Mouse (Mus musculus): ENCODE measurements around the gene Lrp2. TPM values are rescaled to one million over a fixed set of nuclear protein-coding genes. Genes with fewer than 3 reads are reported as not detected.

Gene Lrp2
- total and polyA plus RNA-seq, 2 experiments = 0.04 to 0.09 TPM

DNA sequence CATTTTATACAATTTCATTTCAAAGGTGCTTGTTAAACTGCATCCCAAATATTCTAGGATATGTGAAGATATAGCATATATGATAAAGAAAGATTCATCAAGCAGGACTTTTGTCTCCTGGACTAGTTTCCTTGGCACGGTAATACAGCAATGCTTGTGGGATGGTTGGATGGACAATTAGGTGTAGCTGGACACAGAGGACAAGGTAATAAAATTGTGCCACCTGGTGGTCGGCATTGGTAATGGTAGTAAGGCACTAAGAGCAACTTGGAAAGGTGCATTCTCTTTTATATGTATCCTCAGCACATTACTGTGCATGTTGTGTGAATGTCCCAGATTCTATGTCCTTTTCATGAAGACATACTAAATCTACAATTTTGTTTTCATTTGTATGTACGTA, 157.7 kb downstream of the Lrp2 start:
- no peak overlapping the region for H3K9ac ChIP-seq (ENCODE audit: low read depth, low read length)
- H3K27me3 ChIP-seq (ENCODE audit: control insufficient read depth, insufficient read depth, low read length) = no peaks in the 10 kb centered on the region
- peaks cover 3% of the 10 kb centered on the region; the same call in 1 of the 2 replicates for H3K4me1 ChIP-seq (ENCODE audit: control insufficient read depth, insufficient read depth, low read length)
- WGBS = 26% methylated on average over 3 of the region's 3 CpGs
- no peak overlapping the region for H3K27ac ChIP-seq (replicated peaks; ENCODE audit: insufficient read depth, low read depth, low read length)
- H3K79me2 ChIP-seq (ENCODE audit: control insufficient read depth, insufficient read depth, low read length) = no peaks in the 10 kb centered on the region
- TF ChIP-seq CTCF (IDR thresholded peaks at IDR 0.05; ENCODE audit: low read depth, low read length) (peak; percentile 48; the same call in 1 of the 2 replicates), POLR2A (IDR thresholded peaks at IDR 0.05; ENCODE audit: extremely low read depth, insufficient read depth, low read length) (no peak)
- H3K4me3 ChIP-seq (ENCODE audit: insufficient read depth, low read depth, low read length) = no peak overlapping the region
- peak; percentile 76 for DNase-seq (ENCODE audit: extremely low read depth, low read depth, low spot score)
- H3K36me3 ChIP-seq (ENCODE audit: control insufficient read depth, insufficient read depth, low read length) = no peaks in the 10 kb centered on the region

DNA sequence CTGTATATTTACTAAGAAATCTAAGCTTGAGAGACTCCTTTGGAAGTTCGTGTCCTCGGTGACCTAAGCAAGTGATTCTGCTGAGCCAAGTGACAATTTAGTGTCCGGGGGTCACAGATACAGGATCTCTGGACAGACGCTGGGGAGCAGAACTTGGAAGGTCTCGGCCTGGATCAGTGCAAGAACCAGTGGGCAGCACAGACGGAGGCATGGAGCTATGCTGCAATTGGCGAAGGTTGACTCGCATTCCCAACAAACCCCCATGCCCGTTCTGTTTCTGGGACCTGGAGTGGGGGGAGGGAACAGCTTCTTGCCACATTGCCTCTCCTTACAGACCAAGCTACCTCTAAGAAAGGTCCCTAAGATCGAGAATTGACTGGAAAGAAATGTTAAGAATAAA, 158.7 kb downstream of the Lrp2 start:
- TF ChIP-seq CTCF (IDR thresholded peaks at IDR 0.05; ENCODE audit: low read depth, low read length) (no peak), POLR2A (IDR thresholded peaks at IDR 0.05; ENCODE audit: extremely low read depth, insufficient read depth, low read length) (no peak)
- no peaks in the 10 kb centered on the region for H3K27me3 ChIP-seq (ENCODE audit: control insufficient read depth, insufficient read depth, low read length)
- H3K27ac ChIP-seq (replicated peaks; ENCODE audit: insufficient read depth, low read depth, low read length) = no peak overlapping the region
- H3K9ac ChIP-seq (ENCODE audit: low read depth, low read length) = no peak overlapping the region
- no peaks in the 10 kb centered on the region for H3K36me3 ChIP-seq (ENCODE audit: control insufficient read depth, insufficient read depth, low read length)
- no peak overlapping the region for H3K4me3 ChIP-seq (ENCODE audit: insufficient read depth, low read depth, low read length)
- peaks cover 7% of the 10 kb centered on the region; the same call in 1 of the 2 replicates for H3K4me1 ChIP-seq (ENCODE audit: control insufficient read depth, insufficient read depth, low read length)
- DNase-seq (ENCODE audit: extremely low read depth, low read depth, low spot score) = no peak
- 89% methylated on average over 10 of the region's 10 CpGs for WGBS
- H3K79me2 ChIP-seq (ENCODE audit: control insufficient read depth, insufficient read depth, low read length) = no peaks in the 10 kb centered on the region

DNA sequence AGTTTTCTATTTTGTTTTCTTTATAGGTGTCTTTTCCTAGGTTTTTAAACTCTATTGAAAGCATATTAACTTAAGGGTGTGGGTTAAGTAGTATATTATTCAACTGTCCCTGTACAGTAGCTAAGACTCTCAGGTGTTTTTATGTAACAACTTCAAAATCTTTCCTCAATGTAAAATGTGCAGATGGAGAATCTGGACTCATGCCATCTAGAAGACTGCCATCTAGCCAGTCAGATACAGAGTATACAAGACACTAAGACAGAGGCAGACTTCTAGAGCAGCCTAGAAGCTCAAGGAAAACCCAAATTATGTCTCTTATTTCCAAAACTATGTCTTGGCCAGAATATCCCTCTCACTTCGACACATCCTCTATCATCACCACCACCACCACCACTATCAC, 159.8 kb downstream of the Lrp2 start:
- no peaks in the 10 kb centered on the region for H3K27me3 ChIP-seq (ENCODE audit: control insufficient read depth, insufficient read depth, low read length)
- no peak overlapping the region for H3K27ac ChIP-seq (replicated peaks; ENCODE audit: insufficient read depth, low read depth, low read length)
- 91% methylated on average over 1 of the region's 1 CpGs for WGBS
- DNase-seq (ENCODE audit: extremely low read depth, low read depth, low spot score) = no peak
- no peak overlapping the region for H3K9ac ChIP-seq (ENCODE audit: low read depth, low read length)
- H3K4me1 ChIP-seq (ENCODE audit: control insufficient read depth, insufficient read depth, low read length) = peaks cover 7% of the 10 kb centered on the region; the same call in 1 of the 2 replicates
- no peaks in the 10 kb centered on the region for H3K36me3 ChIP-seq (ENCODE audit: control insufficient read depth, insufficient read depth, low read length)
- H3K4me3 ChIP-seq (ENCODE audit: insufficient read depth, low read depth, low read length) = no peak overlapping the region
- no peak for TF ChIP-seq CTCF (IDR thresholded peaks at IDR 0.05; ENCODE audit: low read depth, low read length)
- H3K79me2 ChIP-seq (ENCODE audit: control insufficient read depth, insufficient read depth, low read length) = no peaks in the 10 kb centered on the region

DNA sequence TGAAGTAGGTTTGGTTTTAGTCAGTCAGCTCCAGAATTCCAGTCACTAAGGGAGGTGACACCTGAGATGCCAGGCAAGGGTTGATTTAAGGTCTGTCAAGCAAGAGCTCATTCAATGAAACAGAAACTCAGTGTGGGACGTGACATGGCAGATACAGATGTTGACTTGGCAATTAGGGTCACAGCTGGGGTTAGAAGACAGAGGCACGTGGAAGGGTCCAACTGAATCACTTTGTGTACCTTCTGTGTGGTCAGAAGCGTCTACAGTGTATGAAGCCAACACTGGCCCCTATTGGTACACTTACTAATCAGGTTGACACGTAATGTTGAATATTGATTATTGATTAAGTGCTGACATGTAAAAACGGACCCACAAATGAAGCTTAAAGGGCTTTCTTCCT, 161.0 kb downstream of the Lrp2 start:
- 22% methylated on average over 5 of the region's 5 CpGs for WGBS
- peaks cover 7% of the 10 kb centered on the region; the same call in 1 of the 2 replicates for H3K4me1 ChIP-seq (ENCODE audit: control insufficient read depth, insufficient read depth, low read length)
- H3K4me3 ChIP-seq (ENCODE audit: insufficient read depth, low read depth, low read length) = no peak overlapping the region
- no peaks in the 10 kb centered on the region for H3K36me3 ChIP-seq (ENCODE audit: control insufficient read depth, insufficient read depth, low read length)
- H3K27me3 ChIP-seq (ENCODE audit: control insufficient read depth, insufficient read depth, low read length) = no peaks in the 10 kb centered on the region
- H3K79me2 ChIP-seq (ENCODE audit: control insufficient read depth, insufficient read depth, low read length) = no peaks in the 10 kb centered on the region
- peak; percentile 78 for DNase-seq (ENCODE audit: extremely low read depth, low read depth, low spot score)
- no peak for TF ChIP-seq POLR2A (IDR thresholded peaks at IDR 0.05; ENCODE audit: extremely low read depth, insufficient read depth, low read length)
- TF ChIP-seq CTCF (IDR thresholded peaks at IDR 0.05; ENCODE audit: low read depth, low read length) = no peak
- H3K27ac ChIP-seq (replicated peaks; ENCODE audit: insufficient read depth, low read depth, low read length) = no peak overlapping the region
- H3K9ac ChIP-seq (ENCODE audit: low read depth, low read length) = no peak overlapping the region

DNA sequence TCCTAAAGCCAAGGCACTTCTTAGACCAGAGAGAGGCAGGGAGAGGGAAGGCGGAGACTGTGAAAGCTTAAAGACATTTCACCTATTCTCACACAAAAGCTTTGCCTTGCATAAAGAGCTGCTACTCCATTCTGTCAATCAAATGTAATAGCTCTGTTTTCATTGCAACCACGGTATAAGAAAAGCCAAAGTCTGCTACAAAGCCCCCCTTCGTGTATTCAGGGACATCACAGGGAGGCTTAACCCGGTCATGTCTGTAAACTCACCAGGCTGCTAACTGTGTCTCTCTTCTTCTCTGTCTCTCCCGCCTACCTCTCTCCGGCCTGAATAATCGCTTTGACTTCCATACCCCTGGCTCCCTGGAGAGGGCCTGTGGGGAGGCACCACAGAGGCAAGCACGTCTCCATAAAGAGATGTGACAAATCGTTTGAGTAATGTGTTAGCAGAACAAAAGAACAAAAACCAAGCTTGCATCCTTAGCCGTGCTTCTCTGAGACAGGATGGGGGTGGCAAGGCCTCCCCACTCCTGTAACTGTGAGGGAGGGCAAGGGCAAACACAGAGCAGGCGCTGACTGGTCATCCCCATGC, 167.5 kb downstream of the Lrp2 start:
- no peaks in the 10 kb centered on the region for H3K79me2 ChIP-seq (ENCODE audit: control insufficient read depth, insufficient read depth, low read length)
- no peak for TF ChIP-seq POLR2A (IDR thresholded peaks at IDR 0.05; ENCODE audit: extremely low read depth, insufficient read depth, low read length)
- TF ChIP-seq CTCF (IDR thresholded peaks at IDR 0.05; ENCODE audit: low read depth, low read length) = no peak
- no peaks in the 10 kb centered on the region; the same call in 1 of the 2 replicates for H3K27me3 ChIP-seq (ENCODE audit: control insufficient read depth, insufficient read depth, low read length)
- no peak overlapping the region for H3K27ac ChIP-seq (replicated peaks; ENCODE audit: insufficient read depth, low read depth, low read length)
- H3K9ac ChIP-seq (ENCODE audit: low read depth, low read length) = no peak overlapping the region
- H3K4me3 ChIP-seq (ENCODE audit: insufficient read depth, low read depth, low read length) = no peak overlapping the region
- 60% methylated on average over 11 of the region's 11 CpGs for WGBS
- H3K36me3 ChIP-seq (ENCODE audit: control insufficient read depth, insufficient read depth, low read length) = no peaks in the 10 kb centered on the region
- peaks cover 12% of the 10 kb centered on the region; the same call in 1 of the 2 replicates for H3K4me1 ChIP-seq (ENCODE audit: control insufficient read depth, insufficient read depth, low read length)
- DNase-seq (ENCODE audit: extremely low read depth, low read depth, low spot score) = no peak

DNA sequence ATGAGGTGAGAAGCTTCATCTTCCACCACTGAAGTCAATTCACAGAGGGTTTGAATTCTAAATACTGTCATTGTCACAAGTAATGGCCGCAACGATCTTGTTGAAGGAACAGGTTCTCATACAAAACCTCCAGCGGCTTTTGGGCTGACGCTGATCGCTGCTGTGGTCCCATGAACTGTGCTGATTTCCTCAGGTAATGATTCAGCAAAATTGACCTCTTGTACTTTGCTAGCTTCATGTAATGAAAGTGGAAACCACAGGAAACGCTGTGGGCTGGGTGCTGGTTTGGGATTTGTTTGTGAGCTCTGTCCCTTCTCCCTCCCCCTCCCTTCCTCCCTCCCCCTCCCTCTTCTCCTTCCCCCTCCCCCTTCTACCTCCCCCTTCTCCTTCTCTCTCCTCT, 170.8 kb downstream of the Lrp2 start:
- no peaks in the 10 kb centered on the region for H3K79me2 ChIP-seq (ENCODE audit: control insufficient read depth, insufficient read depth, low read length)
- H3K27me3 ChIP-seq (ENCODE audit: control insufficient read depth, insufficient read depth, low read length) = no peaks in the 10 kb centered on the region; the same call in 1 of the 2 replicates
- WGBS = 22% methylated on average over 6 of the region's 6 CpGs
- TF ChIP-seq CTCF (IDR thresholded peaks at IDR 0.05; ENCODE audit: low read depth, low read length) (no peak), POLR2A (IDR thresholded peaks at IDR 0.05; ENCODE audit: extremely low read depth, insufficient read depth, low read length) (no peak)
- peak overlapping the region; percentile 22 for H3K4me3 ChIP-seq (ENCODE audit: insufficient read depth, low read depth, low read length)
- peak; percentile 90 for DNase-seq (ENCODE audit: extremely low read depth, low read depth, low spot score)
- H3K9ac ChIP-seq (ENCODE audit: low read depth, low read length) = peak overlapping the region; percentile 38
- H3K27ac ChIP-seq (replicated peaks; ENCODE audit: insufficient read depth, low read depth, low read length) = peak overlapping the region; percentile 90
- peaks cover 14% of the 10 kb centered on the region for H3K4me1 ChIP-seq (ENCODE audit: control insufficient read depth, insufficient read depth, low read length)
- no peaks in the 10 kb centered on the region for H3K36me3 ChIP-seq (ENCODE audit: control insufficient read depth, insufficient read depth, low read length)
